Mouse (Mus musculus) G1E-ER4 (cell line): ENCODE data around the gene Hpcal4. TPM values are rescaled to one million over a fixed set of nuclear protein-coding genes. Genes with fewer than 3 reads are reported as not detected.

Experiments used
- GATA1 ChIP-seq: IDR thresholded peaks from one replicate; pipeline ENCODE4 v1.8.0; 2012; ENCODE audit warnings: low read length, inconsistent platforms
- polyA plus RNA-seq: library from polyadenylated mRNA; stranded (reverse); fragments of >175 nt; gene quantifications from 2 replicates; pipeline ENCODE4 v1.2.3, GENCODE M21; 2012

Gene Hpcal4
- polyA plus RNA-seq, 1 experiment, result not detected

- TF ChIP-seq GATA1, result no peak
These were observed 44.7 kb downstream of the Hpcal4 start for GRCm38 (mm10) chr4:123227707-123228106.

GRCm38 (mm10) chr4:123228270-123228669 lies 45.2 kb downstream of the Hpcal4 start:
- no peak for TF ChIP-seq GATA1

GRCm38 (mm10) chr4:123229166-123229565 lies 46.1 kb downstream of the Hpcal4 start:
- no peak for TF ChIP-seq GATA1

GRCm38 (mm10) chr4:123232841-123233240 lies 49.8 kb downstream of the Hpcal4 start:
- no peak for TF ChIP-seq GATA1

DNA sequence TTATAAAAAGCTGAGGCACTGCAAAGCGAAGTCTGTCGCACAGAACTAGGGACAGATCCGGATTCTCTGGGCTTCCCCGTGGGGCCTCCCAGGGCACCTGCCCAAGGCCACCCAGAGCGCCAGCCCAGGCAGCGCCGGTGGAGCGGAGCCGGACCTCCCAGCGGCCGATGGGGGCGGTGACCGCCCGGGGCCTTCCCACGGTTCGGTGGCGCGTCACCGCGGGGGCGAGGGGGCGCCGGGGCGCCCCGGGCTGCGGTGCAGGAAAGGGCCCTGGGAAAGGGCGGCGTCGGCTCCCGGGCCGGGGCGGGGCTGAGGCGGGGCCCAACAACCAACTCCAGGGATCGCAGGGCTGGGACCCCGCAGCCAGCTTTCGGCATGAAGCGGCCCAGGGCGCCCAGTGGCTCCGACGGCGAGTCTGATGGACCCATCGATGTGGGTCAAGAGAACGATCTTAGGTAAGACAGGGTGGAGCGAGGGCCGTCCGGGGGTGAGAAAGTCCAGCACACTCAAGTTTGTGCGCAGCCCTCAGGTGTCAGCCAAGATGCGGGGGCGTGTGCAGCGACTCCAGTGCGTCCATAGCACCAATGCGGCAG lies 50.6 kb downstream of the Hpcal4 start, which contains the start of gene Heyl:
Gene Heyl, plus strand, starts transcription at position 65 of the 593 bp plus-strand sequence.
- no peak for TF ChIP-seq GATA1

DNA sequence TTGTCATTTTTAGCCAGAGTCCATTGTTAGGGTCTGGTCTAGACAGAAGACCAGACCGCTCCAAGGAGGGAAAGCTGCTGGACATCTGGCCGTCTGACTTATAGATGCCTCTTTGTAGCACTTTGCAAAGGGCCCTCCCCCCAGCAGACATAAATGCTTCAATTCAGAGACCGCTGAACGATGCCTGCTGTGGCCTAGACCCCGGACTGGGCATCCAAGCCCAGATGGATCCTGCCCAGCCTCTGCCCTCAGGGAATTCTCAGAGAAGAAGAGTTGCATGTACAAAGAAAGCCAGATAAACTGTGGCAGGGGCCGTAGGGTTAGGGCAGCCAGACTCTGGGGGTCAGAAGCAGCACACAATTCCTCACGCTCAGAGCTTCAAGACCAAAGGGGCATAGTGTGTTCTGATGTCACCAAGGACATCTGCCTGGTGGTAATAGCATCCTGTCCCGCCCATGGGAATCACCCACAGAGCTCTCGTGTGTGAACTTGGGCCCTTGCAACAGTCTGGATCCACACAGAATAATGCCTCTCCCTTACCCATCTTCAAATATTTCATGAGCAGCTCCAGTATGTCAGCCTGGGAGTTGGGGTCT lies 52.9 kb downstream of the Hpcal4 start:
- no peak for TF ChIP-seq GATA1

- no peak for TF ChIP-seq GATA1
These were observed 53.5 kb downstream of the Hpcal4 start for GRCm38 (mm10) chr4:123236431-123237031.

DNA sequence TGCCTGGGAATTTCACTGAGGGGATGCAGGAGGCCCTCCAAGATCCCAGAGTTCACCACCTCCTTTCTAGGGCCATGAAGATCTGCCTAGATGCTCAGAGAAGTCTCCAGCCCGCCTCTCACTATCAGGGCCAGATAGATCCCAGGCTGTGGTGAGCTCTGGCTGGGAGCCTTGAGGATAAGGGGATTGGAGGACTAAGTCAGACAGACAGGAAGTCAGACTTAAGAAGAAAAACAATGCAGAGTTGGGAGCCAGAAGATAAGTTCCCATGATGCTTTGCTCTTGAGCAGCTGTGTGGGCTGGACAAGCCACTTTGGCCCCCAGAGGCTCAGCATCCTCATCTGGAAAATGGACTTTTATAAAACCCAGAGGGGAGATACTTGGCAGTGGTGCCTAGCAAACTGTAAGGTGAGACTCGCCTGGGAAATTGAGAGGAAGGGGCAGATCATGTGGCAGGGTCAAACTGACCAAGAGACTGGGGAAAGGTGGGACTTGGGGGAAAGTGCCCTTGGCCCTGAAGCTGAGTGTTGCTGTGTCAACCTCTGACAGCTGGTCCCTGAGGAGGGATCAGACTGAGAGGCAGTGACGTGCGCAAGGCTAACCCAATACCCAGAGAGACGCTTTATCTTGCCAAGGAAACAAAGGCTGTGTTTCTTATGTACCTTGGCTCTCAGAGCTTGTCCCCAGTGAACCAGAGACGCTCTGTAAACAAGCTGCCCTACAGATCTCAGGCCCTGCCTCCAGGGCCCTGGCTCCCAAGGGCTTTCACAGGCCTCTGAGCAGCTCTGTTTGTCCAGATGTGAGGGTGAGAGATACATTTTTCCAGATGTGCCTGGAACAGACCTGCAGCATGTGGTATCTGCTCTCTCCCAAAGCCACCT lies 54.6 kb downstream of the Hpcal4 start:
- TF ChIP-seq GATA1, result no peak

DNA sequence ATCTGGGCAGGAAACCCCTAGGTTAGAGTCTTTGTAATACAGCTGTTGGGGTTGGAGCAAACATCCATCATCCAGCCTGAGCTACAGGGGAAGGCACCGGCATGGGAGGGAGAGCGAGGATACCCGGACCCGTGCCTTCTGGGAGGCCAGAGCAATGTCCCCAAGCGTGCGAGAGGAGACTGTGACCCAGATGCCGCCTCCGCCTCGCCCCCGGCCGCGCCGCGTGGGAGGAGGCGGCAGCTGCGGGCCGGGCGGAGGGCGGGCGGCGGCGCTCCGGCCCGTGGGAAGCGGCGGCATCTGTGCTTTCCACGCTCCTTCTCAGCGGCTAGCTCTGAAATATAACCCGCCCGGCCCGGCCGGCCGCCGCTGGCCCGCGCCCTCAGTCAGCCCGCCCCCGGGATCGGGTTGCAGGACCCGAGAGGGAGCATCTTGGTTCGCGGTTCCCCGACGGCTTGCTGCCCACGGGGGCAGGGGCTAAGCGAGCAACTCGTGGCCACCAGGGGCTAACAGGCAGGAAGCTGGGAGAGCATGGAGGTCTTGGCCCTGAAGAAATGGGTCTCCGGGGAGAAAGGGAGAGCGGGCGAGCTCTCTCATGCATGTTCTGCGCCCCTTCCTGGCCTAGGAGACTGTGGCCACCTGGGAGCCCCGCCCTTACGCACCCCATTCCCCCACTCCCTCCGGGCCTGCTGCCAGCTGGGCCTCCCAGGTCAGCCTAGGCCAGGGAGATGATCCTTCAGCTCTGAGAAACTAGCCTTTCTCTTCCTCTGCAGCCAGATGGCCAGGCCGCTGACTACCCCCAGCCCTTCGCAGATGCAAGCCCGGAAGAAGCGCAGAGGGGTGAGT lies 56.6 kb downstream of the Hpcal4 start:
- no peak for TF ChIP-seq GATA1

Other genes starting within 250 kb of the Hpcal4 start
- not detected in 2 replicates for gene Mfsd2a, start 222.0 kb upstream of the Hpcal4 start, polyA plus RNA-seq
- gene Mycl, start 187.6 kb upstream of the Hpcal4 start, polyA plus RNA-seq, result 0.02 TPM in 1 of 2 replicates, not detected in the other
- gene Trit1, start 166.6 kb upstream of the Hpcal4 start, polyA plus RNA-seq, result 2.1 and 2.8 TPM in 2 replicates
- not detected in 2 replicates for gene Bmp8b, start 78.1 kb upstream of the Hpcal4 start, polyA plus RNA-seq
- gene Oxct2b, start 67.0 kb upstream of the Hpcal4 start, polyA plus RNA-seq, result not detected in 2 replicates
- 7.6 and 20.5 TPM in 2 replicates for gene Ppie, start 43.3 kb upstream of the Hpcal4 start, polyA plus RNA-seq
- not detected in 2 replicates for gene Nt5c1a, start 18.3 kb downstream of the Hpcal4 start, polyA plus RNA-seq
- gene Heyl, start 50.3 kb downstream of the Hpcal4 start, polyA plus RNA-seq, result not detected in 2 replicates
- 1,016 and 1,164 TPM in 2 replicates for gene Pabpc4, start 79.1 kb downstream of the Hpcal4 start, polyA plus RNA-seq
- not detected in 2 replicates for gene Oxct2a, start 140.4 kb downstream of the Hpcal4 start, polyA plus RNA-seq
- gene Bmp8a, start 160.0 kb downstream of the Hpcal4 start, polyA plus RNA-seq, result not detected in 2 replicates